Mouse (Mus musculus) heart, embryonic 14.5 days (tissue): ENCODE results near the gene Rpp25l. TPM values are rescaled to one million over a fixed set of nuclear protein-coding genes. Genes with fewer than 3 reads are reported as not detected.
"Not testable (repeated sequence)": the region's sequence is repeated elsewhere in the genome, so short reads cannot be mapped to it uniquely, and the experiment has no call there.

Source experiments
- ATAC-seq: fragments of 200-750 bp; cut with Nextera tagmentation; 2 replicates; pipeline ENCODE4 v1.8.0; 2017; ENCODE audit warnings: low read depth, moderate TSS enrichment; ENCODE audit not compliant: insufficient number of reproducible peaks, insufficient read depth, low FRiP score
- H3K27ac ChIP-seq, 2 experiments: fragments of 200-500 bp in 1 of 2; fragments of 300-500 bp in 1 of 2; sonication (generic) in 1 of 2; replicated peaks in 1 of 2; 2 replicates each; pipeline ENCODE4 v1.5.1; 2012 to 2014; ENCODE audit warnings: low read depth in 2 of 2, low read length in 2 of 2, control low read depth in 1 of 2, mild to moderate bottlenecking in 1 of 2, mixed read lengths in 1 of 2; ENCODE audit not compliant: control insufficient read depth in 1 of 2, insufficient read depth in 1 of 2
- H3K27me3 ChIP-seq: fragments of 300-500 bp; sonication (generic); 2 replicates; pipeline ENCODE4 v1.6.1; 2014; ENCODE audit warnings: mild to moderate bottlenecking, low read length, control low read depth; ENCODE audit not compliant: control insufficient read depth, insufficient read depth
- H3K36me3 ChIP-seq: fragments of 300-500 bp; sonication (generic); 2 replicates; pipeline ENCODE4 v1.6.1; 2014; ENCODE audit warnings: mild to moderate bottlenecking, control low read depth, low read length, mixed read lengths; ENCODE audit not compliant: control insufficient read depth, insufficient read depth
- H3K4me1 ChIP-seq, 2 experiments: fragments of 200-500 bp in 1 of 2; fragments of 300-500 bp in 1 of 2; sonication (generic) in 1 of 2; 2 replicates each; pipeline ENCODE4 v1.6.1; 2012 to 2014; ENCODE audit warnings: low read length in 2 of 2, control low read depth in 1 of 2, mixed read lengths in 1 of 2; ENCODE audit not compliant: control insufficient read depth in 2 of 2, insufficient read depth in 2 of 2
- H3K4me2 ChIP-seq: fragments of 300-500 bp; sonication (generic); 2 replicates; pipeline ENCODE4 v1.6.1; 2014; ENCODE audit warnings: mild to moderate bottlenecking, low read length
- H3K4me3 ChIP-seq, 2 experiments: fragments of 200-500 bp in 1 of 2; fragments of 300-500 bp in 1 of 2; sonication (generic) in 1 of 2; 2 replicates each; pipeline ENCODE4 v1.5.1; 2012 to 2014; ENCODE audit warnings: low read length in 2 of 2, mild to moderate bottlenecking in 2 of 2, control low read depth in 1 of 2, low read depth in 1 of 2, moderate library complexity in 1 of 2; ENCODE audit not compliant: control insufficient read depth in 1 of 2, insufficient read depth in 1 of 2
- H3K9ac ChIP-seq: fragments of 300-500 bp; sonication (generic); 2 replicates; pipeline ENCODE4 v1.6.1; 2014; ENCODE audit warnings: mild to moderate bottlenecking, low read length
- H3K9me3 ChIP-seq: fragments of 300-500 bp; sonication (generic); 2 replicates; pipeline ENCODE4 v1.6.1; 2016; ENCODE audit warnings: low read length, control low read depth; ENCODE audit not compliant: control insufficient read depth
- WGBS: fragments of 180-500 bp; shearing (Covaris S2); extraction: QIAGEN DNeasy Blood & Tissue Kit; methylation state at CpG from one replicate; pipeline ENCODE4 v1.1.7; 2014; 5-methylcytosine and 5-hydroxymethylcytosine counted together
- polyA plus RNA-seq: library from polyadenylated mRNA; unstranded; fragments of >200 nt; fragmentation: Nextera tagmentation; extraction: Ambion mirVana; gene quantifications from 2 replicates; pipeline ENCODE4 v1.2.1, GENCODE M21; 2014

Rpp25l gene
- polyA plus RNA-seq, 1 experiment from 2014 or later: 48.6 TPM

- ATAC-seq: not testable (repeated sequence)
These were observed 11.1 kb downstream of the Rpp25l start for GRCm38 (mm10) chr4:41702226-41702625.

GRCm38 (mm10) chr4:41700224-41700623 is 13.1 kb downstream of the Rpp25l start:
- H3K4me2 ChIP-seq, H3K27me3 ChIP-seq, H3K4me3 ChIP-seq, H3K9ac ChIP-seq, H3K4me1 ChIP-seq, H3K9me3 ChIP-seq, H3K27ac ChIP-seq, ATAC-seq, H3K36me3 ChIP-seq: not testable (repeated sequence)
- WGBS: 87% methylated on average over 2 of the region's 8 CpGs

More at GRCm38 (mm10) chr4:41702226-41702625, 11.1 kb downstream of the Rpp25l start:
- not testable (repeated sequence) for H3K9ac ChIP-seq, H3K9me3 ChIP-seq, H3K4me2 ChIP-seq, H3K4me3 ChIP-seq, H3K27ac ChIP-seq, H3K36me3 ChIP-seq
- Histone ChIP-seq H3K27me3 (peaks cover 11% of the 10 kb centered on the region), H3K4me1 (peaks cover 8 to 14% of the 10 kb centered on the region in 2 experiments)
- 72% methylated on average over 2 of the region's 2 CpGs for WGBS

DNA sequence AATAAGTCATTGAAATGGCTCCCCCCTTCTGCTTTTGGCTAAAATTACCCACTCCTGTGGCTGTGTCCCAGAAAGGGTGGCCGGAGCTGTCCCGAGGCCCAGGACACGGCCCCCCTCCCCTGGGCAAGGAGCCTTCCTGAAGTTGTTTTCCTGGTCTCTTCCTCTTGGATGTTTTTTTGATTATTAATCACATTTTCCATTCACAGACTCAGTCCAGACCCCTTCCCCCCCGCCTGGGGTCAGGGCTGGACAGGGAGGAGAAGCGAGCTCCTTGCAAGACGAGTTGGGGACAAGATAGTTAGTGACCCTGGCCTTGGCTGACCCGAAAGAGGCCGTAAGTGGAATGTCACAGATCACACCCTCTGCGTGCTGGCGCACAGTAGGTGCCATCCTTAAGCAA is 13.6 kb downstream of the Rpp25l start, which contains the start of gene Il11ra1:
Gene Il11ra1 (plus strand): TSS at position 207 of the 400 bp plus-strand sequence.
- H3K27ac ChIP-seq, H3K4me3 ChIP-seq, H3K9me3 ChIP-seq, ATAC-seq, H3K9ac ChIP-seq, H3K36me3 ChIP-seq, H3K27me3 ChIP-seq, H3K4me2 ChIP-seq, H3K4me1 ChIP-seq: not testable (repeated sequence)
- 71% methylated on average over 9 of the region's 10 CpGs for WGBS

DNA sequence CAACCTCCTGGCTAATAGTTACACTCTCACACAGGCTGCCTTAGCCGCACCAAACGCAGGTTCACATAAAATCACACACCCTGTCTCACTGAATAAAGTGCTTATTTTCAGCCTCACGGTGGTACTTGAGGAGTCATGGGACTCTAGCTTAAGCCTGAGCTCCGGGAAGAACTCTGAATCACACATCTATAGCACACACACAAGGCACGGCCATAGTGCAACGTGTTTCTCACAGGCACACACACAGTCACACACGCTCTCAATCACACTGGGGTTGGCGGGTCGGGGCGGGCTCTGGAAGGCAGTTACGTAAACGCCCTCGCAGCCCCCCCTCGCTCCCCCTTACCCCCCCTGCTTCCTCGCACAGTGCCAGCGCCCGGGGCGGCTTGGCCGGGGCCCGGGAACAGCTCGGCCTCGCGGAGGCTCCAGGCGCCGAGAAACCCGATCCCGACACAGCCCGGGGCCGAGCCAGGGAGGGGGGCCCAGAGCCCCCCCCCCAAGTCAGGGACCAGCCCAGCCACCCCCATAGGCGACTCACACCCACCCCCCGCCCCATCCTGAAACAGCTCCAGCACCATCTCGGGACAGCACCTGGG is 14.8 kb downstream of the Rpp25l start:
- ATAC-seq, H3K27ac ChIP-seq, H3K36me3 ChIP-seq, H3K4me1 ChIP-seq, H3K4me3 ChIP-seq, H3K9me3 ChIP-seq, H3K9ac ChIP-seq, H3K27me3 ChIP-seq: not testable (repeated sequence)
- H3K4me2 ChIP-seq: peak overlapping the region; percentile 23; the same call in 1 of the 2 replicates
- WGBS: 6% methylated on average over 18 of the region's 32 CpGs

GRCm38 (mm10) chr4:41696930-41697841 is 16.1 kb downstream of the Rpp25l start, which contains the start of gene Cntfr:
Cntfr (minus strand) TSS chr4:41697089.
- not testable (repeated sequence) for H3K9ac ChIP-seq, H3K27ac ChIP-seq, H3K9me3 ChIP-seq, H3K4me1 ChIP-seq, H3K36me3 ChIP-seq, H3K27me3 ChIP-seq, ATAC-seq
- 11% methylated on average over 29 of the region's 40 CpGs for WGBS
- peak within 1 kb of the TSS in 1 of 2 experiments; percentile 9; a peak in 1 of 4 replicates for H3K4me3 ChIP-seq
- peak within 1 kb of the TSS; percentile 37 for H3K4me2 ChIP-seq

DNA sequence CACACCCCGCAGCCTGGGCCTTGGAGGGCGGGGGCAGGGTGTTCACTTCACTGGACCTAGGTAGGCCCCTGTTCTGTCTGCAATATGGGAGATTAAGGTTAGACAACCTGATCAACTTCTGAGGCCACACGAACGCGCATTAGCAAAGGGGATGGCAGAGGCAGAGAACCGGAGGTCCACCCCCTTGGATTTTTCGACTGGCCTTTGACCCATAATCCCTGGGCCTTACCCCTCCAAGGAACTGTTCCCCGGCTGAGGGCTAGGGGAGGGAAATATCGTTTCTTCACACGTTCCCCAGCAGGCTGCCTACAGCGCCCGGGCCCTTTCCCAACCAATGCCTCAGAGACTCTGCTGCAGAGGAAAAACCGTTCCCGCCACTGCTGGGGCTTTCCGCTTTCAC is 16.9 kb downstream of the Rpp25l start:
- H3K9me3 ChIP-seq, H3K27ac ChIP-seq, H3K4me1 ChIP-seq, H3K27me3 ChIP-seq, H3K9ac ChIP-seq, H3K4me3 ChIP-seq, H3K36me3 ChIP-seq, ATAC-seq: not testable (repeated sequence)
- H3K4me2 ChIP-seq: peak overlapping the region; percentile 37
- 11% methylated on average over 10 of the region's 15 CpGs for WGBS

DNA sequence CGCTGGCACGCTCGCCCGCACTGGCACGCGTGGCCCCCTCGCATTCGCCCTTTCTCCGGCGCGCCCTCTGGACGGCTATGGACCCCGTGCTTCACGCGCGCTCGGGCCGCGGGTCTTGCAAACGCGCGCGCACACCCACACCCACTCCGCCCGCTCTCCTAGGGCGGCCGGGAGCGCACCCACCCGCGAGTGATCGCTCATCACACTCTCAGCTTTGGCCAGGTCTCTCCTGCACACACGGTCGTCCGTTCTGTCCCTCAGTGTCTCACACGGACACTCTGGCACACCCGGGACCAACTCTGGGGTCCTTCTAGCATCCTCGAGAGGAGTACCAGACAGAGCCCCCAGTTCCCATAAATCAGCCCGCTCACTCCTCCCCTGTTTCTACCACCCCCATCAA is 17.5 kb downstream of the Rpp25l start:
- ATAC-seq, H3K9ac ChIP-seq, H3K27ac ChIP-seq, H3K36me3 ChIP-seq, H3K4me3 ChIP-seq, H3K27me3 ChIP-seq, H3K4me1 ChIP-seq, H3K9me3 ChIP-seq: not testable (repeated sequence)
- 8% methylated on average over 14 of the region's 38 CpGs for WGBS
- H3K4me2 ChIP-seq: peak overlapping the region; percentile 37
